Mouse (Mus musculus) heart, embryonic 10.5 days (tissue): ENCODE results near the gene Cdc25a. TPM values are rescaled to one million over a fixed set of nuclear protein-coding genes. Genes with fewer than 3 reads are reported as not detected.

Experiments
- DNase-seq: peaks from one replicate; pipeline ENCODE4 v3.0.0-alpha.2; 2017; ENCODE audit warnings: low spot score
- H3K27ac ChIP-seq: fragments of 300-500 bp; sonication (generic); 2 replicates; pipeline ENCODE4 v1.5.1; 2016; ENCODE audit warnings: mild to moderate bottlenecking
- H3K27me3 ChIP-seq: fragments of 300-500 bp; sonication (generic); 2 replicates; pipeline ENCODE4 v1.6.1; 2016; ENCODE audit warnings: mild to moderate bottlenecking; ENCODE audit not compliant: poor library complexity, insufficient read depth, severe bottlenecking
- H3K36me3 ChIP-seq: fragments of 300-500 bp; sonication (generic); 2 replicates; pipeline ENCODE4 v1.6.1; 2016; ENCODE audit warnings: mild to moderate bottlenecking, moderate library complexity
- H3K4me1 ChIP-seq: fragments of 300-500 bp; sonication (generic); 2 replicates; pipeline ENCODE4 v1.6.1; 2016; ENCODE audit warnings: mild to moderate bottlenecking
- H3K4me3 ChIP-seq: fragments of 300-500 bp; sonication (generic); 2 replicates; pipeline ENCODE4 v1.5.1; 2016; ENCODE audit warnings: mild to moderate bottlenecking, moderate library complexity
- H3K9me3 ChIP-seq: fragments of 300-500 bp; sonication (generic); 2 replicates; pipeline ENCODE4 v1.6.1; 2016; ENCODE audit warnings: mild to moderate bottlenecking, moderate library complexity
- WGBS: fragments of 180-500 bp; shearing (Covaris S2); methylation state at CpG from one replicate; pipeline ENCODE4 v1.1.7; 2016; 5-methylcytosine and 5-hydroxymethylcytosine counted together
- polyA plus RNA-seq: library from polyadenylated mRNA; unstranded; fragments of >200 nt; fragmentation: Nextera tagmentation; extraction: Ambion mirVana; gene quantifications from 2 replicates; pipeline ENCODE4 v1.2.1, GENCODE M21; 2016

Gene Cdc25a
- polyA plus RNA-seq, 1 experiment from 2014 or later, result 37.8 TPM

DNA sequence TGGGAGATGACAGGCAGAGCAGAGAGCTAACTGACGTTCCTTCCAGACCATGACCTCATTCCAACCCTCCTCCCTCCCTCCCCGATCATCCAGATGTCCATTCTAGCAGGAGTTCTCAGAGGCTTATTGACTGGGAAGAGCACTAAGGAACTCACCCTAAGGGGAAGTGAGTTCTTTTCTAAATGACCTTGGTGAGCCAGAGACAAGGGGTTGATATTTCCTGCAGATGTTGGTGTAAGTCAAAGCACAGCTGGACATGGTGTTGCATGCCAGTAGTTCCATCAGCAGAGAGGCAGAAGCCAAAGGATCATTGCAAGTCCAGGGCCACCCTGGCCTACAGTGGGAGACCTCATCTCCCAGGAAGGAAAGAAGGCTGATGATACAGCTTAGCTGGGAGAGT lies 22.6 kb downstream of the Cdc25a start:
- DNase-seq, result no peak
- Histone ChIP-seq H3K4me3 (no peak overlapping the region), H3K4me1 (peaks cover 23% of the 10 kb centered on the region), H3K27ac (no peak overlapping the region), H3K36me3 (peaks cover 25% of the 10 kb centered on the region), H3K27me3 (no peaks in the 10 kb centered on the region), H3K9me3 (no peaks in the 10 kb centered on the region)
- WGBS, result 31% methylated on average over 2 of the region's 2 CpGs

DNA sequence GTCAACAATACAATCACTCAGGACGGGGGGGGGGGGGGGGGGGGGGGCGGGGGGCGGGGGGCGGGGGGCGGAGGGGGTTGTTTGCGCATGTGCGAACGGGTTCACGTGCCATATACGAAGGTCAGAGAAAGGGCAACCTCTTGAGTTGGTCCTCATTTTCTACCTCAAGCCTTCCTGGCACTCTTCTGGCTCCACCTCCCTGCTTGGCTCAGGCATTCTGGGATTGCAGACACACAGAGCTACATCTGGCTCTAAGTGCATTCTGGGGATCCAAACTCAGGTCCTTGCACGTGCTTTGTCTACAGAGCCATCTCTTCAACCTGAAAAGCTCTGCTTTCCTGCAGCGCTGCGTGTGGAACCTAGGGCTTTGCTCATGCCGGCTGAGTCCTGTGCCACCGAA lies 24.0 kb downstream of the Cdc25a start:
- 55% methylated on average over 9 of the region's 15 CpGs for WGBS

DNA sequence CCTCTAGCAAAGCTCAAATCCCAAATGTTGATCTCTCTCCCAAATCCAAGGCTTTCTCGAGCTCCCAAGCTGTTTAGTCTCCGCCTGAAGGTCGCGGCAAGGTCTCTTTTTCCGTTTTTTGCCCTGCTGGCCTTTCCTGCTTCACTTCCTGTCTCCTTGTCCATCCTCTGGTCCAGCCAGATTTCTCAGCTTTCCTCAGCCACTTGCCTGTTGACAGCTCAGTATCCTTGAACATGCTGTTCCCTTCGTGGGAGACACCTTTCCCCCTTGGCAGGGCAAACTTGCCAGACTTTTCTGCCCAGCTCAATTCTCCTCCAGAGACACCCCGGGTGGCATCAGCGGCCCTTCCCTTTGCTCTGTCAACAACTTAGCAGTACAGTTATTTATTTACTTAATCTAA lies 24.4 kb downstream of the Cdc25a start:
- no peak overlapping the region for H3K4me3 ChIP-seq
- DNase-seq, result no peak
- H3K36me3 ChIP-seq, result peaks cover 7% of the 10 kb centered on the region; the same call in 1 of the 2 replicates
- peaks cover 14% of the 10 kb centered on the region for H3K4me1 ChIP-seq
- H3K9me3 ChIP-seq, result no peaks in the 10 kb centered on the region
- no peaks in the 10 kb centered on the region for H3K27me3 ChIP-seq
- H3K27ac ChIP-seq, result peak overlapping the region; percentile 47; the same call in 1 of the 2 replicates
- WGBS, result 51% methylated on average over 8 of the region's 8 CpGs

More for the DNA sequence above, 24.0 kb downstream of the Cdc25a start:
- H3K4me1 ChIP-seq, result peaks cover 18% of the 10 kb centered on the region
- H3K4me3 ChIP-seq, result no peak overlapping the region
- H3K27ac ChIP-seq, result peak overlapping the region; percentile 47; the same call in 1 of the 2 replicates
- no peaks in the 10 kb centered on the region for H3K9me3 ChIP-seq
- DNase-seq, result no peak
- H3K27me3 ChIP-seq, result no peaks in the 10 kb centered on the region
- peaks cover 11% of the 10 kb centered on the region; the same call in 1 of the 2 replicates for H3K36me3 ChIP-seq

DNA sequence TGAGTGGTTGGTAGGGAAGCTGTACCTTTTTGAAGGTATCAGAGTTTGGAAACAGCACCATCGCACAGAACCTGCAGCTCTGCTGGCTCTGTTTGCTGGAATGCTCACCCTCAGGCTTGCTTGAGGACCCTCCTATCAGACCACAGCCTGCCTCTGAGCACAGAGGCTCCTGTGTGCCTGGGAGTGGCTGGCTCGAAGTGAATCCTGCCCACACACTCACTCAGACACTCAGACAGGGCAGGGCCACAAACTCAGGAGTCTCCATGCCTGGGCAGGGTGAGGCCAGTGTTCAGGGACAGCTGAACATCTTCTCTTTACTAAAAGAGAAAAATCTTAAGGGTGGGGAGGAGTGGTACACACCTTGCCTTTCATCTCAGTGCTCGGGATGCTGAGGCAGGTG lies 25.2 kb downstream of the Cdc25a start:
- no peak overlapping the region for H3K4me3 ChIP-seq
- H3K27ac ChIP-seq, result no peak overlapping the region
- H3K9me3 ChIP-seq, result no peaks in the 10 kb centered on the region
- no peaks in the 10 kb centered on the region for H3K27me3 ChIP-seq
- WGBS, result 87% methylated on average over 3 of the region's 3 CpGs
- peaks cover 3% of the 10 kb centered on the region; the same call in 1 of the 2 replicates for H3K36me3 ChIP-seq
- no peak for DNase-seq
- H3K4me1 ChIP-seq, result peaks cover 13% of the 10 kb centered on the region

DNA sequence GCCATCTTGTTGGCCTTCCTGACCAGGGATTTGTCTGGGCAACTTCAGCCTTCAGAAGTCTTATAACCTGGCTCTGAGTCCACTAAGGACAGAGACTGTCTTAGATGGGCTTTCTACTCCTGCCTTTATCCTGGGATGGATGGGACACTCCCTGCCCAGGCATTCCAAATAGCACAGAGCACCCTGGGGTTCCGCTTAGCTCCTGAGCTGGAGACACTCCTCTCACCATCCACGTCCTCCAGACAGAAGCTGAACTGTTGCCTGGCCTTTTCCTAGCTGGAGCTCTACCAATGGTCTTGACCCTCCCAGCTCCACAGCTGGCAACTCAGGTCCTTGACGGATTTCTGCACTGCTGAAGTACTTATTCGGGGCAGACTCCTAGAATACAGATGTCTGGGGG lies 26.9 kb downstream of the Cdc25a start:
- no peaks in the 10 kb centered on the region for H3K36me3 ChIP-seq
- H3K27ac ChIP-seq, result no peak overlapping the region
- H3K4me1 ChIP-seq, result peaks cover 13% of the 10 kb centered on the region
- whole genome bisulfite sequencing, result 58% methylated on average over 4 of the region's 4 CpGs
- no peak overlapping the region for H3K4me3 ChIP-seq
- H3K9me3 ChIP-seq, result no peaks in the 10 kb centered on the region
- no peaks in the 10 kb centered on the region for H3K27me3 ChIP-seq
- no peak for DNase-seq

DNA sequence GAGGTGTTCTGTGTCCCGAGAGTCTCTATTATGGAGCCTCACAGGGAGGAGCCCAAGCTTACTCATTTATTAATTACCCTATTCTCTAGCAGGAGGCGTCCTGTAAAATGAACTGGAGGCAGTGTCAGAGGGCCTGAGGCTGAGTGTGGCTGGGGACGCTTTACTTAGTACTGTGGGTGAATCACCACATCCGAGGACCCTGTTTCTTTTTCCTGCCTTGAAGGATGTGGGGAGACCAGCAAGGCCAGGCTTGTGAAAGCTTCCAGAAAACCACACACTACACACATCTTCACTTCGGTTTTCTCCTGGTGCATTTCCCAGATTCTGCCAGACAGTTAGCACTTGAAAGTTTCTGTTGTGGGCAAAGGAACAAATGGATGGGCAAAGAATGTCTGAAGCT lies 27.4 kb downstream of the Cdc25a start:
- no peak overlapping the region for H3K27ac ChIP-seq
- DNase-seq, result no peak
- H3K36me3 ChIP-seq, result no peaks in the 10 kb centered on the region
- no peaks in the 10 kb centered on the region for H3K27me3 ChIP-seq
- WGBS, result 74% methylated on average over 5 of the region's 5 CpGs
- H3K9me3 ChIP-seq, result no peaks in the 10 kb centered on the region
- no peak overlapping the region for H3K4me3 ChIP-seq
- peaks cover 13% of the 10 kb centered on the region for H3K4me1 ChIP-seq

DNA sequence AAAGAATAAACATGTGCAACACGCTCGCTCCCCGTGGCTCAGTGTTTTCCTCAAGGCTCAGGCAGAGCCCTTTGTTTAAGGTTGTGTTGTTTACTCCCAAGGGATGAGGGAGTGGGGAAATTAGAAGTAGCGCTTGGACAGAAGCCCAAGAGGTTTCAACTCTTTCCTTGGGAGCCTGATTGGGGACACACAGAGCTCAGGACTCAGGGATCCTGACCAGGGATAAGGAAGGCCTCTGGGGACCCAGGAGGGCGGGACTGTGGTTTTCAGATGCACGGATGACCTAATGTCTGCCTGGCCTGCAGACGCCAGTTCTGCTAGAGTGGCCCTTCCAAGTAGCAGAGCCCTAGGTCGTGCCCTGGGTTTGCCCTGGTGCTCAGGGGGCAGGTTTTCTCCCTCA lies 31.9 kb downstream of the Cdc25a start:
- H3K36me3 ChIP-seq, result no peaks in the 10 kb centered on the region
- H3K27ac ChIP-seq, result no peak overlapping the region
- 53% methylated on average over 8 of the region's 8 CpGs for WGBS
- H3K9me3 ChIP-seq, result no peaks in the 10 kb centered on the region
- H3K4me1 ChIP-seq, result no peaks in the 10 kb centered on the region
- no peaks in the 10 kb centered on the region for H3K27me3 ChIP-seq
- H3K4me3 ChIP-seq, result no peak overlapping the region
- no peak for DNase-seq

DNA sequence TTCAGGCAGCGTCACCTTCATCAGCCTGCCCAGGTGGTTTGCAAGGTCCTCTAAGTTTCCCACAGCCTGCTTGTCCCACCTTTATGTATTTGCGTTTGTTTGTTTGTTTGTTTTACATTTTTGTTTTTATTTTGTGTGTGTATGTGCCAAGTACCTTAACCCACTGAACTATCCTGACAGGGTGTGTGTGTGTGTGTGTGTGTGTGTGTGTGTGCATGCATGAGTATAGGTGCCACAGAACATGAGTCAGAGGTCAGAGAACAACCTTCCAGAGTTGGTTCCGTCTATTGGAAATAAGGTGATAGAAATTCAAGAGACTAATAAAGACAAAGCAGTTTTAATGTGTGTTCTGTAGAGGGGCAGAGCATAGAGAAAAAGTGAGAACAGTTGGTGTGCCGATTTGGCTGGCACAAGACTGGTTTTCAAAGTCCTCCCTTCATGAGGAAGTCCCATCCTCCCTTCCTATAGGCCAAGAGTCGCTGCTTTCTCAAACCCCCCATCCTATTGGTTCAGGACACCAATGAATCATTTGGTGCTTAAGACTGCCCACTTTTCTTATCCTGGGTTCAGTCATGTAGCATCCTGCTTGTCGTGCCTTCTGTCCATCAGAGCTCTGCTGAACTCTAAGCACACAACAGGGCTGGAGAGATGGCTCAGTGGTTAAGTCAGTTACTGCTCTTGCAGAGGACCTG lies 32.5 kb downstream of the Cdc25a start:
- H3K4me3 ChIP-seq, result no peak overlapping the region
- H3K27me3 ChIP-seq, result no peaks in the 10 kb centered on the region
- no peaks in the 10 kb centered on the region for H3K36me3 ChIP-seq
- no peaks in the 10 kb centered on the region for H3K9me3 ChIP-seq
- no peak overlapping the region for H3K27ac ChIP-seq
- no peaks in the 10 kb centered on the region for H3K4me1 ChIP-seq
- 66% methylated on average over 6 of the region's 6 CpGs for WGBS
- DNase-seq, result no peak

DNA sequence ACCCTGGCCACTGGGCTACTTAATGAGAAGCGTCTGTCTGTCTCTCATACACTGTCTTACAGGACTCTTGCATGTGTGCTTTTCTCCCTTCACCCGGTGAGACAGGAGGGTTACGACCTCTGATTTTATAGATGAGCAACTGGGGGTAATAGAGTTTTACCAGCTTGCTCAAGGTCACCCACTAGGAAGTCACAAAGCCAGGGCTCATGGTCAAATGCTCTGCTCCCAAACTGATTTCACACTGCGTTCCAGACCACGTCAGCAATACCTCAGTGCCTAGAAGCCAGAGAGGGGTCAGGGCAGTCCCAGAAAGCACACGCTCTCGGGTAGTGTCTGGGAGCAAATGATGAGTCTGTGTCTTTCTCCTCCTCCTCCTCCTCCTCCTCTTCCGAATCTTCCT lies 33.7 kb downstream of the Cdc25a start:
- WGBS, result 82% methylated on average over 8 of the region's 8 CpGs
- no peak overlapping the region for H3K4me3 ChIP-seq
- H3K36me3 ChIP-seq, result no peaks in the 10 kb centered on the region
- H3K27ac ChIP-seq, result no peak overlapping the region
- H3K9me3 ChIP-seq, result no peaks in the 10 kb centered on the region
- no peaks in the 10 kb centered on the region for H3K27me3 ChIP-seq
- no peak for DNase-seq
- no peaks in the 10 kb centered on the region for H3K4me1 ChIP-seq

DNA sequence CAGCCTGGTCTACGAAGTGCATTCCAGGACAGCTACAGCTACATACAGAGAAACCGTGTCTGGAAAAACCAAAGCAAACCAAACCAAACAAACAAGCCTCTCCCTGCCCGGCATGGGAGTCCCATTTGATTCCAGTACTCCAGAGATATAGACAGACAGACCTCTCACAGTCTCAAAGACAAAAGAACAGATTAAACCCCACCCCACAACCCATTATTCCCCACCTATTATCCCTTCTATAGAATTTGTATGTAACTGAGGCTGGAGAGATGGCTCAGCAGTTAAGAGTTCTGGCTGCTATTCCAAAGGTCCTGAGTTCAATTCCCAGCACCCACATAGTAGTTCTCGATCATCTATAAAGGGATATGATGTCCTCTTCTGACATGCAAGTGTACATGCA lies 34.5 kb downstream of the Cdc25a start:
- 83% methylated on average over 4 of the region's 4 CpGs for WGBS
- H3K27me3 ChIP-seq, result no peaks in the 10 kb centered on the region
- H3K4me1 ChIP-seq, result no peaks in the 10 kb centered on the region
- DNase-seq, result no peak
- no peak overlapping the region for H3K4me3 ChIP-seq
- no peaks in the 10 kb centered on the region for H3K36me3 ChIP-seq
- no peak overlapping the region for H3K27ac ChIP-seq
- no peaks in the 10 kb centered on the region for H3K9me3 ChIP-seq

DNA sequence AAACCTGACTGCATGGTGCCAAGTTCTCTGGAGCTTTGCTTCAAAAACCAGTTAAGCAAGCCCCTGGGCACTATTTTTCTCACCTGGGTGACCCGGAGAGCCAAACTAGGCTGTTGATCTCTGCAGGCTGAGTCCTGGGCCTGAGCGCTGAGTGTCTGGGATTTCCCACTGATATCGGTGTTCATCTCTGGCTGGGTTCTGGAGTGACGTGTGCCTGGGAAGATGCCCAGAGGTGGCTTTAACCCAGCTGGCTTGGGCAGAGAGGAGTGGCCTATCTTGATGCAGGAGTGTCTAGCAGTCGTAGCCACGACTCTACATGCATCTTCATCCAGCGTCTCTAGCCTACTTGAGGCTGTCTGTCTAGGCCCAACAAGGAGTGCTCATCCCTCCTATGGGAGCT lies 36.4 kb downstream of the Cdc25a start:
- no peak for DNase-seq
- no peak overlapping the region for H3K27ac ChIP-seq
- WGBS, result 78% methylated on average over 7 of the region's 7 CpGs

DNA sequence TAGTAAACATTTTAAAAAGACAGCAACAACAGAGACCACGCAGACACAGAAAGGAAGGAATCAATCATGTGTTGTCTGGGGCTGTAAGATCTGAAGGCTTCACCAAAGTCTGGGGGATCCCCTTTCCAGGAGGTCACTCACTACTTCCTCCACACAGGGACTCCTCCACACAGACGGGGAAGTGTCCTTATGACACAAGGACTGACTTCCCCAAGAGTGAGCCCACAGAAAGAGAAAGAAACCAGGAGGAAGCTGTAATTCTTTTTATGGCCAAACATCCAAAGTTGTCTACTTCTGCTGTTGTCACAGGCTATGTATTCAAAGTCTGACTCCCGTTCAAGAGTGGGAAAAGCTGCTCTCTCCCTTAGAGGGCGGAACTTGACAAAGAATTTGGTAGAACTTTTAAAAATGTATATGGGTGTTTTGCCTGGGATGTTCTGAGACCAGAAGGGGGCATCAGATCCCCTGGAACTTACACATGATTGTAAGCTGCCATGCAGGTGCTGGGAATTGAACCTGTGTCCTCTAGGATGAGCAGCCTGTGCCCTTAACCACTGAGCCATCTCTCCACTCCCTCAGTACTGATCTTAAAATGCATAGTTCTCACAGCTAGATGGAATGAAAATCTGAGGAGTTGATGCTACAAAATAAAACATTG lies 39.0 kb downstream of the Cdc25a start:
- Histone ChIP-seq H3K4me1 (no peaks in the 10 kb centered on the region), H3K9me3 (no peaks in the 10 kb centered on the region), H3K36me3 (no peaks in the 10 kb centered on the region), H3K27me3 (no peaks in the 10 kb centered on the region), H3K27ac (no peak overlapping the region), H3K4me3 (no peak overlapping the region)
- no peak for DNase-seq
- WGBS, result 68% methylated on average over 4 of the region's 4 CpGs

More for the DNA sequence above, 36.4 kb downstream of the Cdc25a start:
- Histone ChIP-seq H3K27me3 (no peaks in the 10 kb centered on the region), H3K36me3 (no peaks in the 10 kb centered on the region), H3K4me3 (no peak overlapping the region), H3K4me1 (no peaks in the 10 kb centered on the region), H3K9me3 (no peaks in the 10 kb centered on the region)

DNA sequence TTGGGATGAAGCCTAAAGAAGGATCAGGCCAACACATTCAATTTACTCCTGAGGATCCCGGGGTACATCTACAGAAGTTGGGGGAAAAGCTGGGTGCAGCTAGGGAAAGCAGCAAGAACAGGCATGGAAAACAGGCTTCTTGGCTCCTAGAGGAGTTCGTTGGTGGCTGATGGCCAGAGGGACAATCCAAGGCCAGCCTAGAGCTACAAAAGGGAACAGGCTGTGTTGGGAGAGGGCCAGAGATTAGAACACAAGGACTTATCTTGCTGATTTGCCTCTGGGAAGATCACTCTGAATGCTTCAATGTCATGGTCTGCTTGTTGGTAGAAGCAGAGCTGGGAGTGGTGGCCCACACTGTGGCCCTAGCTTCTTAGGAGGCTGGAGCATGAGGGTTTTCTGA lies 42.6 kb downstream of the Cdc25a start:
- H3K4me3 ChIP-seq, result no peak overlapping the region
- no peaks in the 10 kb centered on the region for H3K9me3 ChIP-seq
- no peak overlapping the region for H3K27ac ChIP-seq
- no peak for DNase-seq
- WGBS, result 76% methylated on average over 2 of the region's 2 CpGs
- no peaks in the 10 kb centered on the region for H3K36me3 ChIP-seq
- H3K4me1 ChIP-seq, result no peaks in the 10 kb centered on the region
- H3K27me3 ChIP-seq, result no peaks in the 10 kb centered on the region
